Mouse (Mus musculus) liver, embryonic 13.5 days (tissue): ENCODE measurements around the gene Mical3. TPM values are rescaled to one million over a fixed set of nuclear protein-coding genes. Genes with fewer than 3 reads are reported as not detected.

Source experiments
- ATAC-seq: fragments of 200-750 bp; cut with Nextera tagmentation; 2 replicates; pipeline ENCODE4 v1.8.0; 2017; ENCODE audit warnings: low read depth, mild to moderate bottlenecking, moderate number of reproducible peaks, moderate library complexity
- DNase-seq: peaks from one replicate; pipeline ENCODE4 v3.0.0; 2022
- H3K27ac ChIP-seq: fragments of 300-500 bp; sonication (generic); 2 replicates; pipeline ENCODE4 v1.5.1; 2015; ENCODE audit warnings: moderate library complexity, mild to moderate bottlenecking, inconsistent platforms
- H3K27me3 ChIP-seq: fragments of 300-500 bp; sonication (generic); 2 replicates; pipeline ENCODE4 v1.6.1; 2015; ENCODE audit warnings: mild to moderate bottlenecking, inconsistent platforms
- H3K36me3 ChIP-seq: fragments of 300-500 bp; sonication (generic); 2 replicates; pipeline ENCODE4 v1.6.1; 2015; ENCODE audit warnings: mild to moderate bottlenecking, inconsistent platforms
- H3K4me1 ChIP-seq: fragments of 300-500 bp; sonication (generic); replicated peaks from 2 replicates; pipeline ENCODE4 v1.6.1; 2015; ENCODE audit warnings: inconsistent platforms
- H3K4me2 ChIP-seq: fragments of 300-500 bp; sonication (generic); 2 replicates; pipeline ENCODE4 v1.6.1; 2015; ENCODE audit warnings: inconsistent platforms, mild to moderate bottlenecking, moderate library complexity
- H3K4me3 ChIP-seq: fragments of 300-500 bp; sonication (generic); replicated peaks from 2 replicates; pipeline ENCODE4 v1.5.1; 2015; ENCODE audit warnings: mild to moderate bottlenecking, inconsistent platforms
- H3K9ac ChIP-seq: fragments of 300-500 bp; sonication (generic); 2 replicates; pipeline ENCODE4 v1.6.1; 2015; ENCODE audit warnings: mild to moderate bottlenecking, inconsistent platforms
- H3K9me3 ChIP-seq: fragments of 300-500 bp; sonication (generic); replicated peaks from 2 replicates; pipeline ENCODE4 v1.6.1; 2016; ENCODE audit warnings: inconsistent platforms
- WGBS: fragments of 180-500 bp; shearing (Covaris S2); methylation state at CpG from one replicate; pipeline ENCODE4 v1.1.7; 2015; ENCODE audit not compliant: insufficient replicate concordance; 5-methylcytosine and 5-hydroxymethylcytosine counted together
- polyA plus RNA-seq: library from polyadenylated mRNA; unstranded; fragments of >200 nt; fragmentation: Nextera tagmentation; extraction: Ambion mirVana; gene quantifications from 2 replicates; pipeline ENCODE4 v1.2.1, GENCODE M21; 2015

Gene Mical3
- polyA plus RNA-seq, 1 experiment from 2014 or later, result 9.9 TPM

GRCm38 (mm10) chr6:120976097-120976496 lies 154.7 kb downstream of the Mical3 start:
- Histone ChIP-seq H3K36me3 (peaks cover 62% of the 10 kb centered on the region), H3K4me2 (no peak overlapping the region), H3K27me3 (no peaks in the 10 kb centered on the region), H3K9me3 (no peaks in the 10 kb centered on the region), H3K27ac (no peak overlapping the region), H3K9ac (no peak overlapping the region), H3K4me1 (peaks cover 15% of the 10 kb centered on the region), H3K4me3 (no peak overlapping the region)
- 77% methylated on average over 12 of the region's 12 CpGs for WGBS
- no peak for ATAC-seq
- DNase-seq, result no peak

DNA sequence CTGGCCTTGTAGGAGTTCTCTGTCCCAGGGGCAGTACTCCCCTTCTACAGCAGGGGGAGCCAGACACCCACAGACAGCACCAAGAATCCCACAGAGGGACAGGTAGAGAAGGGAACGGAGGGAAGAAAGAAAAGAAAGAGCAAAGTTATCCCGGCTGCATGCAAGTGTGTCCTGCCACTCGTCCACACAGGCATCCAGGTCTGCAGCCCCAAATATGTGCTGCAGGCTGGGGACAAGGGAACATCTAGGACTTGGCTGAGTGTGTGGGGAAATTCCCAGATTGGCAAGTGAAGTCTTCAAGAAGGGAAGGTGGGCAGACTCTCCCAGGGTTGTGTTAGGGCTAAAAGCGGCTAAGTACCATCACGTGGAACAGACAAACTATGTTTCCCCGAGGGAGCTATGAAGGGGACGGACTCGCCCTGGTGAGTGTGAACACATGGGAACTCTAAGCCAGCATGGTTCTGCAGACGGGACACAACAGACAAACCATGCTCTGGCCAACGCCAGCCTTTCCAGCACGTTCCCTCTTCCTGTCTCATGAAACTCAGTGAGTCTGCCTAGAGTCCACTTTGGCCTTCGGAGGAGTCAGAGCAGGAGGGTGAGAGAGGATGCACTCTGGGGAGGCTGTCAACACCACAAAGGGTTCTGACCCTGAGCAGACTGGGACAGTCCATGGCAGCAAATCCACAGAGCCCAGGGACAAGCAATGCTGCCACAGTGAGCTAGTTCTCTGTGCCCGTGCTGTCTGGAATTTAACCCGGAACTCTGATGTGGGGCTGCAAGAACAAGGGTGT lies 158.8 kb downstream of the Mical3 start:
- no peaks in the 10 kb centered on the region for H3K4me1 ChIP-seq
- no peak overlapping the region for H3K27ac ChIP-seq
- peaks cover 52% of the 10 kb centered on the region for H3K36me3 ChIP-seq
- no peak overlapping the region for H3K4me2 ChIP-seq
- peak; percentile 47 for ATAC-seq
- no peaks in the 10 kb centered on the region for H3K27me3 ChIP-seq
- H3K9ac ChIP-seq, result no peak overlapping the region
- DNase-seq, result peak; percentile 64
- WGBS, result 67% methylated on average over 14 of the region's 14 CpGs
- no peaks in the 10 kb centered on the region for H3K9me3 ChIP-seq
- H3K4me3 ChIP-seq, result no peak overlapping the region

DNA sequence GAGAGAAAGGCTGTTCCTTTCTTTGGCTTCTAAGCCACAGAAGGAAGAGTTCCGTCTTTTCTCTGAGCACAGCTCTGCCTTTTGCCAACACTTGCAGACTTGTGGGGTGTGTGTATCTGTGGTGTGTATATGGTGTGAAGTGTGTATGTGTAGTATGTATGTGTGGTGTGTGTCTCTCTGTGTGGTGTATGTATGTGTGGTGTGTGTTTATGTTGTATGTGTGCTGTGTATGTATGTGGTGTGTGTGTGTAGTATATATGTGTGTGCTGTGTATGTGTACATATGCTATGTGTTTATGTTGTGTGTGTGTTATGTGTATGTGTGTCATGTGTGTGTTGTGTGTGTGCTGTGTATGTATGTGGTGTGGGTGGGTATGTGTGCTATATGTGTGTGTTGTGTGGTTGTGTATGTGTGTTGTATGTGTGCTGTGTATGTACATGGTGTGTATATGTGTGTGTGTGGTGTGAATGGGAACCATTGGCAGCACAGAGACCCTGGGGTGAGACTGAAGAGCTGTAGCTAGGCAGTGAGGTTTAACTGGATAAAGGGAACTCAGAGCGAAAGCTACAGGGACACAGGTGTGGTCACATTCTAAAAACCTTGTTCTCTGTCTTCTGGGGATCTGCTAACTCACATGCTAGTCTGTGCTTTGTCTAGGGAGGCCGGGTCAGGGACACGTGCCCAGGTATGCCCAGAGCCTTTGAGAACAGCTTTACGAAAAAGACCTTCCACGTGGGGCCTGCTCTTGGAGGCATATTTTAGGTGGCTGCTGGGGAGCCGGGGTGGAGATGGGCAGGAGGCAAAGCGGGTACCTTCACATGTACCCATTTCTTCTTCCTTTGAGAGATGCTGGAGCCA lies 159.6 kb downstream of the Mical3 start:
- WGBS, result 66% methylated on average over 8 of the region's 8 CpGs
- ATAC-seq (peak; percentile 39; the same call in 1 of the 2 replicates), DNase-seq (no peak)
- H3K4me1 ChIP-seq, result no peaks in the 10 kb centered on the region
- H3K36me3 ChIP-seq, result peaks cover 49% of the 10 kb centered on the region
- H3K9ac ChIP-seq, result no peak overlapping the region
- H3K4me3 ChIP-seq, result no peak overlapping the region
- no peak overlapping the region for H3K4me2 ChIP-seq
- no peaks in the 10 kb centered on the region for H3K27me3 ChIP-seq
- H3K27ac ChIP-seq, result no peak overlapping the region
- no peaks in the 10 kb centered on the region for H3K9me3 ChIP-seq

- no peak overlapping the region for H3K4me3 ChIP-seq
- no peak for ATAC-seq
- H3K4me1 ChIP-seq, result no peaks in the 10 kb centered on the region
- WGBS, result 81% methylated on average over 13 of the region's 13 CpGs
- H3K4me2 ChIP-seq, result no peak overlapping the region
- no peak overlapping the region for H3K27ac ChIP-seq
- H3K27me3 ChIP-seq, result no peaks in the 10 kb centered on the region
- no peaks in the 10 kb centered on the region for H3K9me3 ChIP-seq
- no peak overlapping the region for H3K9ac ChIP-seq
- DNase-seq, result no peak
- peaks cover 54% of the 10 kb centered on the region for H3K36me3 ChIP-seq
Measured at GRCm38 (mm10) chr6:120965814-120966213, 165.0 kb downstream of the Mical3 start.

DNA sequence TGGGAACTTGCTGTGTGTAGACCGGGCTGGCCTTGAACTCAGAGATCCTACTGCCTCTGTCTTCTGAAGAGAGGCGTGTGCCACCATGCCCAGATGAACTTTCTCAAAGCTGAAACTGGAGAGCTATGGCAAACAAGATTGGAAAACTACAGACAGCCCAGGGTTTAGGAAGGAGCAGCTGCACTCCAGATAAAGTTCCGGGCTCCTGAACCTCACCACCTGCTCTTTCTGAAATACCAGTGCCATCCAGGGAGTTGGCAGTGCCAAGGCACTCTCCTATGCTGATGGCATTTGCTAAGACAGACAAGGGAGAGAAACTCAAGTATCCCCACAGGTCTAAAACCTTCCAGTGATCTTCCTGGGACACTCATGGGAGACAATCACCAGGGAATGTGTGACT lies 166.6 kb downstream of the Mical3 start:
- DNase-seq, result no peak

DNA sequence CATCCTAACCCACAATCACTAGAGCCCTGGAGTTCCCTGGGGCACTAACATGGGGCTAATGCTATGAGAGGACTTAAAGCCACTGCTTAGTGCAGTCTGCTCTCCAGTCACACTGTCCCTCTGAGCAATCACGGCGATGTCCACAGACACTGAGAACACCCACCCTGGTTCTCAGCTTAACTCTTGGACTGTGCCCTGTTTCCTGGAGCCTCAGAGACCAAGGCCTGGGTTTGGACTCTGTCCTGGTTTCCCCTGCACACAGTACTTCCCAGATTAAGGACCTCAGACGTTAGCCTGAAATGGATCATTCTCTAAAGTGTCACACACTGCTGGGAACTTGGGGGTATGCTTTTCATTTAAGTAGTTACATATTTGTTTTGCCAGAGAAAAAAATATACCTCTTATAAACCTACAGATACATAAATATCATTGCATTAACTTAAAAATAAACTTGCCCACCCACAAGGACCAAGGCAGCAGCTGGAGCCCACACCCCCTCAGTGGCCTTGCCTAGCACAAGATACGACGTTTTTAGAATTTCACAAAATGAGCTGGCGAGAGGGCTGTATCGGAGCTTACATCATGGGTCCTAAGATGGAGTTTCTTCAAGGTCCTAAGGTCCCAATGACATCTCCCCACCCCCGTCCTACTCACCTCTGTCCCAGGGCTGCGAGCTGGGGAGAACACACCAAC lies 170.3 kb downstream of the Mical3 start:
- Histone ChIP-seq H3K27ac (peak overlapping the region; percentile 23; the same call in 1 of the 2 replicates), H3K4me2 (no peak overlapping the region), H3K4me3 (no peak overlapping the region), H3K9ac (no peak overlapping the region), H3K27me3 (no peaks in the 10 kb centered on the region), H3K9me3 (no peaks in the 10 kb centered on the region), H3K4me1 (peaks cover 30% of the 10 kb centered on the region), H3K36me3 (peaks cover 78% of the 10 kb centered on the region)
- DNase-seq (no peak), ATAC-seq (no peak)
- 80% methylated on average over 9 of the region's 9 CpGs for whole genome bisulfite sequencing

More for the DNA sequence above, 166.6 kb downstream of the Mical3 start:
- no peak overlapping the region for H3K9ac ChIP-seq
- 87% methylated on average over 3 of the region's 3 CpGs for WGBS
- no peaks in the 10 kb centered on the region for H3K9me3 ChIP-seq
- no peak overlapping the region for H3K4me2 ChIP-seq
- no peak overlapping the region for H3K4me3 ChIP-seq
- ATAC-seq, result no peak
- H3K27ac ChIP-seq, result no peak overlapping the region
- H3K36me3 ChIP-seq, result peaks cover 53% of the 10 kb centered on the region
- no peaks in the 10 kb centered on the region for H3K27me3 ChIP-seq
- H3K4me1 ChIP-seq, result no peaks in the 10 kb centered on the region; the same call in 1 of the 2 replicates

DNA sequence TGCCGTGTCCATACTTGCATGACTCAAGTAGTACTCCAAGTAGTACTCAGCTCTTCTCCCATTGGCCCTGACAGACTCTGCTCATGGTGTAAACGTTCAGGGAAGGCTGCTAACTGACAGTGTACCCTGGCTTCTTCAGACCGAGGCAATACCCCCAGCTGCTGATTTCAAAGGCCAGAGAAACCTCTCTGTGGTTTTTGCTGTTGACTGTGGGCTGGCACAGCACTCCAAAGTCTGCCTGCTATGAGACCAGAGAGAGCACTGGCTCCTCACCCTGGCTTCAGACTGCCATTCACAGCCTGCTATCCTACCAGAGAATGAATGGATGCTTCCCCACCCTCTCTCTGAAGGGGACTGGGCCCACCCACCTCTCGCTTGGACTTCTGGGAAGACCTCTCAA lies 173.5 kb downstream of the Mical3 start:
- H3K9ac ChIP-seq, result peak overlapping the region; percentile 42
- peak; percentile 41 for ATAC-seq

GRCm38 (mm10) chr6:120956259-120957161 lies 174.3 kb downstream of the Mical3 start:
- H3K4me2 ChIP-seq, result peak overlapping the region; percentile 47
- peak; percentile 81 for DNase-seq

More for the DNA sequence above, 173.5 kb downstream of the Mical3 start:
- H3K36me3 ChIP-seq, result peaks cover 92% of the 10 kb centered on the region
- no peaks in the 10 kb centered on the region for H3K27me3 ChIP-seq
- 28% methylated on average over 4 of the region's 4 CpGs for WGBS
- H3K27ac ChIP-seq, result peak overlapping the region; percentile 95
- peak overlapping the region; percentile 47 for H3K4me2 ChIP-seq
- H3K4me1 ChIP-seq, result peaks cover 45% of the 10 kb centered on the region
- H3K4me3 ChIP-seq, result no peak overlapping the region
- no peak for DNase-seq
- H3K9me3 ChIP-seq, result no peaks in the 10 kb centered on the region

DNA sequence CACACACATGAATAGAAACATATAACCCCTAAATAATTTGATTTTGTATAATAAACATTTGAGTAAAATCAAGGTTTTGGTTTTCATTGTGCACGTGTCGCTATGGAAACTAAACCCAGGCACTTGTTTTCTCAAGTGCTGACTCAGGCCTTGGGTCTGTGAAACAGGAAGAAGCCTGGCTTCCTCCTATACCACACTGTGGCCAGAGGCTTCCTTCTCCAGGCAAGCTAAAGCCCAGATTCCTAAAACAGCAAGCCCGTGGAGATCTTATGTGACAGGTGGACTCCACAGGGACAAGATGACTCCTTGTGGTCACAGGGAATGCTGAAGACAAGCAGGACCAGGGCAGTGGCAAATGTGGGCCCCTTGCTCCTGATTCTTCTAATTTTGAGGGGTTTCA lies 175.6 kb downstream of the Mical3 start:
- peaks cover 87% of the 10 kb centered on the region for H3K36me3 ChIP-seq
- H3K27ac ChIP-seq, result peak overlapping the region; percentile 95
- H3K9me3 ChIP-seq, result no peaks in the 10 kb centered on the region
- peaks cover 45% of the 10 kb centered on the region for H3K4me1 ChIP-seq
- no peak for DNase-seq
- no peak overlapping the region for H3K4me3 ChIP-seq
- WGBS, result 29% methylated on average over 3 of the region's 3 CpGs
- H3K9ac ChIP-seq, result peak overlapping the region; percentile 44
- no peaks in the 10 kb centered on the region for H3K27me3 ChIP-seq
- no peak overlapping the region for H3K4me2 ChIP-seq
- no peak for ATAC-seq

More at GRCm38 (mm10) chr6:120956259-120957161, 174.3 kb downstream of the Mical3 start:
- H3K36me3 ChIP-seq, result peaks cover 90% of the 10 kb centered on the region
- H3K27me3 ChIP-seq, result no peaks in the 10 kb centered on the region
- no peaks in the 10 kb centered on the region for H3K9me3 ChIP-seq
- no peak overlapping the region for H3K4me3 ChIP-seq
- H3K27ac ChIP-seq, result peak overlapping the region; percentile 95
- 22% methylated on average over 11 of the region's 11 CpGs for WGBS
- peak; percentile 97 for ATAC-seq
- H3K4me1 ChIP-seq, result peaks cover 45% of the 10 kb centered on the region
- H3K9ac ChIP-seq, result peak overlapping the region; percentile 44

DNA sequence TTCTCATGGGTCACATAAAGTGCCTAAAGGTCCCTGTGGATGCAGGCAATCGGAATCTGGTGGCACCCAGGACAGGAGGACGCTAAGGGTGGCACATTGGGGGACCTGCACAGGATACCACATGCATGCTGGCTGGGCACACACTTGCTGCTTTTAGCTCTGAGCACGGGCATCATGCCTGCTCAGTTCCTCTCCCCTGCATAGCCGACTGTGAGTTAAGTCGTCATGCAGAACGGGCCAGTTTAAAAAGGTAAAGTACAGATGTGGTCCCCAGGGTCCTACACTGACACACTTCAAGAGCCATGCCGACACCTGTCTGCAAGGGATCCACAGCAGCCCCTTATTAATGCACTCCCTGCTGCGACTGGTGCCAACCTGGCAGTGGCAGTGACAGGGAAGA lies 176.6 kb downstream of the Mical3 start:
- H3K4me1 ChIP-seq, result peaks cover 45% of the 10 kb centered on the region
- no peak overlapping the region for H3K4me2 ChIP-seq
- no peak overlapping the region for H3K9ac ChIP-seq
- DNase-seq, result no peak
- no peaks in the 10 kb centered on the region for H3K9me3 ChIP-seq
- H3K4me3 ChIP-seq, result no peak overlapping the region
- peak overlapping the region; percentile 25; the same call in 1 of the 2 replicates for H3K27ac ChIP-seq
- 81% methylated on average over 8 of the region's 8 CpGs for WGBS
- H3K27me3 ChIP-seq, result no peaks in the 10 kb centered on the region
- ATAC-seq, result no peak
- H3K36me3 ChIP-seq, result peaks cover 85% of the 10 kb centered on the region
